Mouse (Mus musculus) lung, postnatal 25 days (tissue): ENCODE results near the gene Gm10750.
"Not testable (repeated sequence)": the region's sequence is repeated elsewhere in the genome, so short reads cannot be mapped to it uniquely, and the experiment has no call there.

Source experiments
- DNase-seq: peaks from one replicate; pipeline ENCODE4 v3.0.0; 2022; ENCODE audit warnings: low spot score

Gm10750 gene

GRCm38 (mm10) chr2:149017137-149017536 is at the start of gene Gm10750:
Gene Gm10750, minus strand, starts transcription at chr2:149017237.
- not testable (repeated sequence) for DNase-seq

- DNase-seq: no peak
These were observed 12.2 kb downstream of the Gm10750 start for GRCm38 (mm10) chr2:149004826-149005225.

- DNase-seq: no peak
These were observed 13.9 kb downstream of the Gm10750 start, which contains the start of gene Gm1330 for GRCm38 (mm10) chr2:149003151-149003550. Gene Gm1330, minus strand, starts transcription at chr2:149003251.

- no peak for DNase-seq
These were observed 21.9 kb downstream of the Gm10750 start for GRCm38 (mm10) chr2:148995133-148995532.
